Mouse (Mus musculus) CD4-positive, CD25-positive, alpha-beta regulatory T cell, adult 4 months (primary cell): ENCODE measurements around the gene Polr3f. TPM values are rescaled to one million over a fixed set of nuclear protein-coding genes. Genes with fewer than 3 reads are reported as not detected.
A peak's percentile ranks its signal among the peaks of the same experiment; 100 is the strongest.

Experiments
- ATAC-seq: one replicate; pipeline ENCODE4 v1.8.0; 2017
- polyA plus RNA-seq, 2 experiments: library from polyadenylated mRNA; unstranded; fragments of 100-300 nt; shearing (Covaris generic); gene quantifications; one replicate each; pipeline ENCODE4 v1.2.1; 2017

The Polr3f gene
- polyA plus RNA-seq = 10 to 100 TPM; 22.8 to 25.4 TPM

- peak; percentile 97 for ATAC-seq
Measured at GRCm38 (mm10) chr2:144526981-144527820, at the start of gene Polr3f, which contains the start of gene Dzank1. Gene Polr3f, plus strand, starts transcription at chr2:144527718. Gene Dzank1, minus strand, starts transcription at chr2:144527414.

- ATAC-seq = no peak
Measured at GRCm38 (mm10) chr2:144479421-144479820, 48.1 kb upstream of the Polr3f start.

- ATAC-seq = no peak
Measured at GRCm38 (mm10) chr2:144484084-144484483, 43.4 kb upstream of the Polr3f start.

GRCm38 (mm10) chr2:144485439-144485838, 42.1 kb upstream of the Polr3f start:
- ATAC-seq = no peak

GRCm38 (mm10) chr2:144487476-144487875, 40.0 kb upstream of the Polr3f start:
- no peak for ATAC-seq

- no peak for ATAC-seq
Measured at GRCm38 (mm10) chr2:144489342-144489741, 38.2 kb upstream of the Polr3f start.

GRCm38 (mm10) chr2:144502134-144502533, 25.4 kb upstream of the Polr3f start:
- no peak for ATAC-seq

GRCm38 (mm10) chr2:144514619-144515018, 12.9 kb upstream of the Polr3f start:
- ATAC-seq = no peak

GRCm38 (mm10) chr2:144519772-144520171, 7.7 kb upstream of the Polr3f start:
- ATAC-seq = no peak

- no peak for ATAC-seq
Measured at GRCm38 (mm10) chr2:144525856-144526255, 1.7 kb upstream of the Polr3f start.

GRCm38 (mm10) chr2:144527821-144528174, 280 bp downstream of the Polr3f start:
- peak; percentile 16 for ATAC-seq

GRCm38 (mm10) chr2:144537123-144537522, 9.6 kb downstream of the Polr3f start:
- ATAC-seq = no peak

- ATAC-seq = no peak
Measured at GRCm38 (mm10) chr2:144541246-144541645, 13.7 kb downstream of the Polr3f start.

GRCm38 (mm10) chr2:144543670-144544069, 16.2 kb downstream of the Polr3f start:
- no peak for ATAC-seq

- ATAC-seq = no peak
Measured at GRCm38 (mm10) chr2:144544630-144545029, 17.1 kb downstream of the Polr3f start.

- no peak for ATAC-seq
Measured at GRCm38 (mm10) chr2:144545061-144545460, 17.5 kb downstream of the Polr3f start.

GRCm38 (mm10) chr2:144545481-144545880, 18.0 kb downstream of the Polr3f start:
- no peak for ATAC-seq

GRCm38 (mm10) chr2:144547559-144547958, 20.0 kb downstream of the Polr3f start:
- ATAC-seq = no peak

- peak; percentile 89 for ATAC-seq
Measured at GRCm38 (mm10) chr2:144550529-144550928, 23.0 kb downstream of the Polr3f start, which contains the start of gene Rbbp9. Gene Rbbp9, minus strand, starts transcription at chr2:144550869.

GRCm38 (mm10) chr2:144553905-144554304, 26.4 kb downstream of the Polr3f start:
- no peak for ATAC-seq

- ATAC-seq = peak; percentile 24
Measured at GRCm38 (mm10) chr2:144555286-144555819, 27.8 kb downstream of the Polr3f start.

GRCm38 (mm10) chr2:144555820-144556552, 28.5 kb downstream of the Polr3f start, which contains the start of gene Sec23b:
Gene Sec23b, plus strand, starts transcription at chr2:144556229.
- peak; percentile 95 for ATAC-seq

- no peak for ATAC-seq
Measured at GRCm38 (mm10) chr2:144588723-144589122, 61.2 kb downstream of the Polr3f start.
